Mouse (Mus musculus): ENCODE measurements around the gene Ces1e.

- TF ChIP-seq CTCF (IDR thresholded peaks at IDR 0.05; ENCODE audit: low read depth) (no peak), EP300 (IDR thresholded peaks at IDR 0.05; ENCODE audit: low read depth) (no peak)
Measured at GRCm38 (mm10) chr8:93229446-93229845, at the start of gene Ces1e.
